Mouse (Mus musculus) ES-E14 (cell line): ENCODE data around the gene Lhfpl5.

ENCODE experiments used
- HCFC1 ChIP-seq: IDR thresholded peaks from 2 replicates; pipeline ENCODE4 v1.6.1; 2012; ENCODE audit warnings: low read length, inconsistent platforms, borderline replicate concordance; ENCODE audit not compliant: insufficient read depth
- ZC3H11A ChIP-seq: IDR thresholded peaks from 2 replicates; pipeline ENCODE4 v1.6.1; 2012; ENCODE audit warnings: low read depth, mild to moderate bottlenecking, inconsistent platforms, low read length, borderline replicate concordance
- ZNF384 ChIP-seq: IDR thresholded peaks from 2 replicates; pipeline ENCODE4 v1.6.1; 2012; ENCODE audit warnings: low read depth, low read length, inconsistent platforms

GRCm38 (mm10) chr17:28560598-28560997 lies 14.8 kb upstream of the Lhfpl5 start, which contains the start of gene Clps:
- TF ChIP-seq HCFC1: no peak
- no peak for TF ChIP-seq ZC3H11A
- no peak for TF ChIP-seq ZNF384
